Mouse (Mus musculus) heart, postnatal 14 days (tissue): Measurements from ENCODE around the gene Dad1. TPM values are rescaled to one million over a fixed set of nuclear protein-coding genes. Genes with fewer than 3 reads are reported as not detected.

ENCODE experiments used
- DNase-seq, 2 experiments: peaks; one replicate each; pipeline ENCODE4 v3.0.0; 2021 to 2022
- intact Hi-C: fragments of 180-260 bp; cut with DNase I; formaldehyde crosslinking; loops from one replicate; pipeline ENCODE4 v1.15.1; 2025
- long read RNA-seq, 2 experiments: library from polyadenylated mRNA; stranded (forward); transcript quantifications; one replicate each; pipeline ENCODE4 v2.0.0; 2021
- total RNA-seq, 2 experiments: library from RNA; stranded (reverse); gene quantifications; 2 replicates each; pipeline ENCODE4 v1.2.3; 2021

Dad1 gene
- total RNA-seq, result 100 to 1,000 TPM; 104 TPM
- long read RNA-seq, experiment 1, transcript Dad1-201 (3 exons, 878 nt), result major isoform, 118 of 119 reads
- long read RNA-seq, experiment 1, partial matches to known transcripts, result 0 of 119 reads
- long read RNA-seq, experiment 1, other reads (novel, unspliced or antisense), result 1 of 119 reads
- long read RNA-seq, experiment 2, transcript Dad1-201 (3 exons, 878 nt), result major isoform, 101 of 102 reads
- long read RNA-seq, experiment 2, partial matches to known transcripts, result 0 of 102 reads
- long read RNA-seq, experiment 2, other reads (novel, unspliced or antisense), result 1 of 102 reads

DNA sequence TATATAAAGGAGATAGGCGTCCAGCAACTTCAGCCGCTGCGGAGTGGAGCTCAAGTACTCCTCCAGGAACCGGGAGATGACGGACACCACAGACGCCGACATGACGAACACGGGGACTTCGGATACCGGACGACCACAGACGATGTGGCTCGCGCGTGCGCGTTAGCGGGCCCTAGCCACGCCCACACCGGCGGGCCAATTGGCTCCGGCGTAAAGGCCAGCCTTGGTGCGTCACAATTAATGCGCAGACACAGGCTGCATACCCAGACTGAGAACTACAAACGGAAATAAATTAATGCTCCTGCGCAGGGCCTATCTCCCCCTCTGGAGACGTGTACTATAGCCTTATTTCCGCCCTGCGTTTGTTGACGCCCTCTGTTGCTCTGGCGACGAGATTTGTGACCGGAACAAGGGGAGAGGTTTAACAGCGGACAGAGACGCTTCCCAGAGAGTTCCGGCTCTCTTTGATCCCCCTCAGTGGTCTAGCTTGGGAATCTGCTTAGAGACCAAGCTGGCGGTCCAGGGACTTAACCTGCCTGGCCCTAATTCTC lies at the start of gene Dad1, which contains the start of gene Abhd4:
Dad1 (minus strand) TSS at position 364 of the 551 bp plus-strand sequence.
Abhd4 (plus strand) TSS at position 448 of the 551 bp plus-strand sequence.
- peak; percentile 99 for DNase-seq
- intact Hi-C loops, result loop anchor here (5.0 to 10.0 kb wide), 3 partner anchors 108 to 838 kb away; partner anchors contain the start of genes Oxa1l, Prmt5, Thtpa and Zfhx2

DNA sequence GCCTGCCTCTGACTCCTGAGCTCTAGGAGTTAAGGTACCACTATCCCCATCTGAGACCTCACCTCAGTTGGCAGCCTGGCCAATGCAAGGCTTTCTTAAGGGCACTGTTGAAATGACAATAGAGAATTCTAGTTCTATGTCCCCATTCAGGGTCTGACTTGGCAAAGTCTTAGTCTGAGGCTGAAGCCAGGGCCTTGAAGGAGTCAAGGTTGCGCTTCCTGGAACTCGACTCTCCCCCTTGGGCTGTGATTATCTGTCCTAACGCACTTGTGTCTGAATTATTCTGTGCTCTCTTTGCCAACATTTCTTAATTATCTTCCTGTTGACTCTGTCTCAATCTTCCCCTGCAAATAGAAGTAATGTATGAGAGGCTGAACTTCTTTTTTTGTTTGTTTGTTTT lies 46.8 kb upstream of the Dad1 start:
- intact Hi-C loops, result no loop called here
- no peak for DNase-seq

DNA sequence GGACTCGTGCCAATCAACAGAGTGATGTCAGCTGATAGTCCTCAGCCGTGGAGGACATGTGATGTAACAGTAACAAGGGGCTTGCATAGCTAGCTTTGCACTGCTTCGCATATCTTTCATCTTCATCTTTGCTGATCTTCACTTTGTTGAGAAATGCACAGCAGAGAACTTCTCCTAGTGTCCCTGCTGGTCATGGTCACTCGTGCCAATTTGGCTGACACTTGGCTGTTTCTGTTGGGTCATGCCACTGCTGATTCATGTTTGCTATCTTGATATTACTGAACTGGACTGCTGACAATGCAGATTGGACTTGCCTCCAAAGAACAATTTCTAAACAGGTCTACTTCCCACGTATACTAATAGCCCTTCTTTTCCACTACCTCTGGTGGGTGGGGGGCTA lies 46.2 kb upstream of the Dad1 start:
- intact Hi-C loops, result no loop called here
- DNase-seq, result no peak

DNA sequence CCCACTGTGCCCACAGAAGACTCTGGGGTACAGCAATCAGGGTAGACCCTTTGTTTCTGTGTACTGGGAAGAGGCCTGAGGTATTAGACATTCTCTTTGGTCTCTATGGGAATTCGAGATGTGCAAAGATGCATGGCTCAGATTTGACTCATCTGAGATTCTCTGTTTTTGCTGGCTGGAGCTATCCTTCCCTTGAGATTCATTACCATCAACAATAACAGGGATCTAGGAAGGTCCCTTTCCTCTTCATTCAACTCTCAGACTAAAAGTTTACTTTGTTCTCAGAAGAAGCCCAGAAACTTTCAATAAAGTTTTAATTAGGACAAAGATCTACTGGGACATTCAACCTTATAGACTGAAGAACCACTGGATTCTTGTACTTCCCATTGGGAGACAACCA lies 30.9 kb upstream of the Dad1 start, which contains the start of gene Olfr49:
Olfr49 (minus strand) TSS at position 101 of the 400 bp plus-strand sequence.
- intact Hi-C loops, result no loop called here
- no peak for DNase-seq

DNA sequence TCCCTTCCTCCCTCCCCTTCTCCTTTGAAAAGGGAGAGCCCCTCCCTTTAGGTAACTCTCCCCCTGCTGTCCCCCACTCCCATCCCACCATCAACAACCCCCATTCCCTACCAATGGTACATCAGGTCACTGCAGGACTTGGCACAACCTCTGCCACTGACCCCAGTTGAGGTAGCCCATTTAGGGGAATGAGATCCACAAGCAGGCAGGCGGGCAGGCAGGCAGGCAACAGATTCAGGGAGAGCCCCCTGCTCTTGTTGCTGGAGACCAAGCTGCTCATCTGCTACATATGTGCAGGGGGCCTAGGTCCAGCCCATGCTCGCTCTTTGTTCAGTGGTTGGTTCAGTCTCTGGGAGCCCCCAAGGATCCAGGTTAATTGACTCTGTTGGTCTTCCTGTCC lies 22.5 kb upstream of the Dad1 start:
- intact Hi-C loops, result no loop called here
- no peak for DNase-seq

DNA sequence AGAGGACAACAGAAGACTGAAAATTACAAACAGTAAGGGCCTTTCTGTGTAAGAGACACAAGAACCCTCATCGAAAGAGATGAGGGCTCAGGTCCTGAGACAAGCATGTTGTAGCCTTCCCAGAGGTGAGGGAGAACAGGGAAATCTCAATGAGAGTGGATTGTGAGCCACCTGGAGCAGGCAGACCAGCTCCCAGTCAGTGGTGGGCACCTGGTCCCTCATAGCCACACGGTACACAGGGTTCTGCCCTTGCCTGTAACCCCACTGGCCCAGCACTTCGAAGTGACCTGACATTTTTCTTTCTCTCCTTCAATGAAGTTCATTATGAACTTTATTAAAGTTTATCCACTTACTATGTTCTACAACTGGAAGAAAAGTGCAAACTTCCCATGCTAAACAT lies 18.8 kb upstream of the Dad1 start:
- intact Hi-C loops, result no loop called here
- DNase-seq, result no peak

DNA sequence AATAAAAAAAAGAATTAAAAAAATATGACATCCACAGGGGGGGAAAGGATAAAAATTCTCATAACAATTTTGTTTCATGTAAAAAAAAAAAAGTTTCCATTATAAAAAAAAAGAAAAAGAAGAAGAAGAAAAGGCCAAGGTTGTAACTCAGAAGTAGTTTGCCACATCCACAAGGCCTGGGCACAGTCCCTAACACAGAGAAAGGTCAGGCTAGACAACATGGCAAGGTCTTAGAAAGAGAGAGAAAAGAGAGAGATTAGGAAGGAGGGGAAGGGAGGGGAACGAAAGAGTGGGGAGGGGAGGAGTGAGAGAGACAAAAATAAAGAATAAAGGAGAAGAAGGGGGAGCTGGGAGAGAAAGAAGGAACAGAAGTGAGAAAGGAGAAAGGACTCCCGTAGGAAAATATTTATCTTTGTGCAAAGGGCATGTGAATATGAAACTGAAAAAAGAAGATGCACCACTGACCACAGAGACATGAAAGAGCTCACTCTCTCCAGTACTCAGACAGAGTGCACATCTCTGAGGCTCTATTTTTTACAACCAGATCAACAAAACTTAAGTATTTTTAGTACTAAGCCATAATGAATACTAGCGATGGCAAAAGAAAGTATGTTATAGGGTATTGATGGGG lies 18.2 kb upstream of the Dad1 start:
- no peak for DNase-seq
- intact Hi-C loops, result no loop called here

DNA sequence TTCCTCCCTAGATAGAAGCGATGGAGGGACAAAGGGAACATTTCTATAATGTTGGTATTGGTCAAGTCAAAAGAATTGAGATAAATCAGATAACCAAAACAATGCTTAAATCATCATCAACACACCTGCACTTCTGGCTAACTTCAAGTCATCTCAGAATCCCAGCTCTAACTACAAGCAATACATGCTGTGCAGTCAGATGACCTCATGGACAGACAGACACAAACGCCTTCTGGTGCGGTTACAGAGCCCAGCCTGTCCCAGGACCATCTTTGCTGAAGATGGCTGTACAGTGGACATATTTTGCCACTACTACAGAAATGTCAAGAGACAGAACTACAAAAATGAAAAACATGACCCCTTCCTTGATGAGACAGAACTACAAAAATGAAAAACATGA lies 16.5 kb upstream of the Dad1 start:
- no peak for DNase-seq
- intact Hi-C loops, result no loop called here

DNA sequence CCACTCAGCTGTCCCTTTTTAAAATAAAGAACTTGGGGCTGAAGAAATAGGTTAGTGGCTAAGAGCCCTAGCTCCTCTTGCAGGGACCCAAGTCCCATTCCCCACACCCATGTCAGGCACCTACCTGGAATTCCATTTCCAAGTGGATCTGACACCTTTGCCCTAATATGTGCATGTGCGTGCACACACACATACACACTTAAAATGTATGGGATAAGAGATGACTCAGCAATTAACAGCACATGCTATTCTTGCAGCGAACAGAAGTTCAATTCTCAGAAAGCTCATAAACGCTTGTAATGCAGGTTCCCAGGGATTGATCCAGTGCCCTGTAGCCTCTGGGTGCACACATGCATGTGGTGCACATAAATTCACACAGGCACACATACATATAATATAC lies 15.7 kb upstream of the Dad1 start:
- intact Hi-C loops, result no loop called here

DNA sequence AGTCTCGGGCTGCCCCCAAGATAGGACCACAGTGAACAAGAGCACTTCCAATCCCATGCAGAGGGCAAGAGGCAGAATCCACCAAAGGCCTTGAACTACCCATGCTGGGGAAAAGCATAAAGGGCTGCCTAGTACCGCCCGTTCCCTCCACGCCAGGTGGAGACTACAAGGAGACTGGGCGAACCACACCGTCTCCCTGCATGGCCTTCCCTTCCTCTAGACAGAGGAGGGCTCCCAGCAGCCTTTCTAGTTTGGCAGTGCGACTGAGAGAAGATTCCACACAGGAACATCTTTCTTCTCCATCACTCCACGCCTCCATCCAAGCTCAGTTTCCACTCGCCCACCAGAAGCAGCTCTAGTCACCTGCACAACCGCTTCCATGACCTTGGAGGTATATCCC lies 14.1 kb upstream of the Dad1 start:
- intact Hi-C loops, result no loop called here

More for the DNA sequence above, 15.7 kb upstream of the Dad1 start:
- DNase-seq, result no peak

DNA sequence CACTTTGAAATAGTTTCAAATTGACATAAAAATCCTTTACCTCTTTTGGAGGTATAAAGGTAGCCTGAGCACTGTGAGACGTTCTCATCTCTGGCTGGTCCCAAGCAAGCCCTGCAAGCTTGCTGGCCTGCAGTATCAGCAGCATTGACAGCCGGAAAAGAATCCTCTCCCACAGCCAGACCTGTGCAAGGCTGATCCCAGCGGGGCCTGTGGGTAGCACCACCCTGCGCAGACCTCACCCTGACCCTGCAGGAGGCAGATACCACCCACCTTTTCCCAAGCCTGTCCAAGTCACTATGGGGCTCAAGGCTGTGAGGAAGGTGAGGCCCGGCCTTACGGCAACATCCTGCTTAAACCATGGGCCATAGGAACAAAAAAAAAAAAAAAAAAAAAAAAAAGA lies 12.0 kb upstream of the Dad1 start:
- intact Hi-C loops, result no loop called here
- no peak for DNase-seq

More for the DNA sequence above, 14.1 kb upstream of the Dad1 start:
- DNase-seq, result no peak

DNA sequence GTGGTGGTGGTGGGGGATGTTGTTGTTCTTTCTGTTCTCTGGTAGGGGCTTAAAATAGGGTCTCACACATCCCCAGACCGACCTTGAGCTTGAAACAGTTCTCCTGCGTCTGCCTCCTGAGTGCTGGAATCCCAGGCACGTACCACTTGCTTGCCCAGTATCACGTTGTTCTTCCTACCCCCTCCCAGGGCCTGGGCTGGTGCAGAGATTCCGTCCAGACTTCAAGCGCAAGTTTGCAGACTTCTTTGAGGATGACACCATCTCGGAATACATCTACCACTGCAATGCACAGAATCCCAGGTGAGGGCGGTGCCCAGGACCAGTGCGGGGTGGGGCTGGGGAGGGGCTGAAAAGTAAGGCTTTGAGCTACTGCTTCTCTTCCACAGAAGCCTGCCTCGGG lies 11.2 kb upstream of the Dad1 start:
- DNase-seq, result no peak
- intact Hi-C loops, result no loop called here

DNA sequence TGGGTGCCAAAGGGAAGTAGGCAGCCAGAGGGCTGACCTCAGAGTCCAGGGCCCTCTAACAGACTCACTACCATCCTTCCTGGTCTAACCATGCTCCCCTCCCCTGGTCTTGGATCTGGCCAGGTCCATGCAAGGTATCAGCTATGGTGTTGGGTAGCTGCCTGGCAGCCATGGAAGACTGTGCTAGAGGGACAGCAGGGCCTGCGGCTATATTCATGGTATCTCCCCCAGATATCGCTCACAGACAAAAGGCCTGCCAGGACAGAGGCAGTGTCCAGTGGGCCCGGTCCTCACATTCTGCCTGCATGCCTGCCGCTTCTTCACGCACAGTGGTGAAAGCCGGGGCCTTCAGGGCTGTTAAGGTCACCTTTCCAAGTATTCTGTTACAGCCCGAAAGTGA lies 10.3 kb upstream of the Dad1 start:
- intact Hi-C loops, result no loop called here
- no peak for DNase-seq

DNA sequence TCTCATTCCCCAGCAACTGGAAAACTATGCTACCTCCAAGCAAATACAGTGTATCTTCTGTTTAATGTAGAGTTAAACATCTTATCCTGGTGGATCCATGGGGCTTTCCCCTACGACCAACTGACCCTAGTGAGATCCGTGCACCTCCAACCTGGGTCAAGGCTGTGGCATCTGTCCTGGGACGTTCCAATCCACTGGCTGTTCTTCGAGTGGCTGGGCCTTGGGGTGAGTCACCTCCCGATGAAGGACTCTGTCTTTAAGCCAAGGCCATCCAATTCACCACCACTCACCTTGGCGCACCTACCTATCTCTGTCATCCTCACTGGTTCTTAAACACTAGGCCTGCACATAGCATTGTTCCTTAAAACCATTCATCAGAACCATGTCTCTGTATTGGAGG lies 9.2 kb upstream of the Dad1 start:
- no peak for DNase-seq
- intact Hi-C loops, result no loop called here

DNA sequence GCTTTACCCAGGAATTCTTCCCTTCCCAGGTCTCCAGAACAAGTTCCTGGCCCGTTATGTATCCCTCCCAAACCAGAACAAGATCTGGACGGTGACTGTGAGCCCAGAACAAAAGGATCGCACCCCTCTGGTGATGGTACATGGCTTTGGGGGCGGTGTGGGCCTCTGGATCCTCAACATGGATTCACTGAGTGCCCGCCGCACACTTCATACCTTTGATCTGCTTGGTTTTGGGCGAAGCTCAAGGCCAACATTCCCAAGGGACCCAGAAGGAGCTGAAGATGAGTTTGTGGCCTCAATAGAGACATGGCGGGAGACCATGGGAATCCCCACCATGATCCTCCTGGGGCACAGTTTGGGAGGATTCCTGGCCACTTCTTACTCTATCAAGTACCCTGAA lies 8.7 kb upstream of the Dad1 start:
- intact Hi-C loops, result no loop called here
- no peak for DNase-seq

DNA sequence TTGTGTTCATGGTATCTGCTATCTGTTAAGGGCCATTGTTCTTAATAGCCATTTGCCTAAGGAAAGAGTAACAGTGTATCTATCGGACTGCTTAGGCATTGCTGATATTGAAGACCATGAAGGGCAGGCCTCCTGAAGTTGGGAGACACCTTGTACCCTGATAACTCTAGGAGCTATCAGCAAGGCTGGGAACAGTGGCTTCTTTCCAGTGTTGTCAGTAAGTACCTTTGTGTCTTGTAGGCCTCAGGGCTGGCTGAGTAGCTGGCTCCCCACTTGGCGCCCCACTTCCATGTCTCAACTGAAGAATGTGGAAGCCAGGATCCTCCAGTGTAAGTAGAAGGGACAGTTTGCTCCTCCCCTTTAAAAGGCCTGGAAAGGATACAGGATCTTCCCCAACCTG lies 7.5 kb upstream of the Dad1 start:
- intact Hi-C loops, result no loop called here
- DNase-seq, result no peak

DNA sequence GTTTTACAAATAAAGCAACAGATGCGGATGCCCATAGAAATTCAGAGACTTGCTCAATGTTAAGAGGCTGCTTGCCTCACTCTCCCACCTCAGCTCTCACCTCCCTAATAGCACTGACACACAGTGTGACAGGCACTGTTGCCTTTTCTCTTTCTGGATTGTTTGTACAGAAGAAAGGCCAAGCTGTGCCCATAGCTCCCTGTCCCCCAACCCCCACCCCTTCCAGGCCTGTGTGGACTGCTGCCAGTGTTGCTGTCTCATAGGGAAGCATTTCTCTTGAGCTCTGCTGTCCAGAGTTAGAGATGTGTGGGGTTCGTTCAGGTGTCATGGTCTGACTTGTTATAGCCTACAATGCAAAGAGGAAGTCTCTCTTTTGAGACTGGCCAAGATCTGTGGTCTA lies 6.3 kb upstream of the Dad1 start:
- intact Hi-C loops, result no loop called here

DNA sequence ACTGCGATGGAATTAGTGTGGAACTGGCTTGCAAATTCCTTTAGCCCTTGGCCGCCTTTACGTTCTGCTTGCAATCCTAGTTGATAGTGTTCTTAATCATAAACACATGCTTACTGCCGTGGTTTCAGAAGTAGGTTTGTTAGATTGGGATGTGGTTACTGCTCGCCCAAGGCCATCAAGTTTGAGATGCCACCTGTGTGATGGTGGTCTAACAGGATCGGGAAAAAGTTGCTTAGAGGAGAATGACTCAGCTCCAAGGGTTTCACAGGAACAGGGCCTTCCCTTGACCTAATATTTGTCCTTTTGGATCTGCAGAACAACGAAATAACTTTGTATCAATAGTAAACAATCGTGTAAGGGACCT lies 5.8 kb upstream of the Dad1 start:
- intact Hi-C loops, result loop anchor here (10.0 kb wide), 1 partner anchor 255 kb away; the partner anchor contains the start of gene Prmt5

More for the DNA sequence above, 6.3 kb upstream of the Dad1 start:
- DNase-seq, result peak in 1 of 2 experiments; percentile 17

DNA sequence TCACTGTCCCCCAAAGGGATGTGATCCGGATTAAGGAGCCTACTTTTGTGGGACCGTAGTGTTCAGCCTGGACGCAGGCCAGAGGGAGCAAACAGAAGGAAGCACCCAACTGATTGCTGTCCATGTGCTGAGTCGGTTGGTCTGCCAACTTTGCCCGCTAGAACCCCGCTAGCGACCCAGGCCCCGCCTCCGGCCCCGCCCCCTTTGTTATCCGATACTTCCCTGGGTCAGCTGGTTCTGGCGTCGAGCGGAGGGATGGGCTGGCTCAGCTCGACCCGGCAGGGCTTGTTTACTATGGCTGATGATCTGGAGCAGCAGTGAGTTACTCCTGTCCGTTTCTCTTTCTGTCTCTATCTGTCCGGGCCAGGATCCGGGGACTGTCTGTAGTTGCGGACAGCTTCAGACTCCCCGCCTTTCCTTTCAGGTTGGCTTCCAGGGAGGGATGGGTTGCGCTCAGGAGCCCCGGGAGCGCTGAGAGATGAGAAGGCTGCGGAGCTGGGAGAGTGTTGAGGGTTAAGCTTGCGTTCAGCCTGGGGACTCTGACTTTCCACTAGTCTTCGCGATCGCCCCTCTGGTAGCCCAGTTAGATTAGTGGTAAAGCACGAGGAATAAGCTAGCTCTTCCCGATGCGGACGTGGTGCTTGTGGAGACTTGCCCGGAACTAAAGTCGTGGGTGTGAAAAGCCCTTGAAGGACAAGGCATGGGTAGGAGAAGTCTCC lies 5.3 kb upstream of the Dad1 start:
- peak; percentile 95 to 96 for DNase-seq
- intact Hi-C loops, result loop anchor here (10.0 kb wide), 1 partner anchor 256 kb away; the partner anchor contains the start of gene Prmt5

More for the DNA sequence above, 5.8 kb upstream of the Dad1 start:
- no peak for DNase-seq

DNA sequence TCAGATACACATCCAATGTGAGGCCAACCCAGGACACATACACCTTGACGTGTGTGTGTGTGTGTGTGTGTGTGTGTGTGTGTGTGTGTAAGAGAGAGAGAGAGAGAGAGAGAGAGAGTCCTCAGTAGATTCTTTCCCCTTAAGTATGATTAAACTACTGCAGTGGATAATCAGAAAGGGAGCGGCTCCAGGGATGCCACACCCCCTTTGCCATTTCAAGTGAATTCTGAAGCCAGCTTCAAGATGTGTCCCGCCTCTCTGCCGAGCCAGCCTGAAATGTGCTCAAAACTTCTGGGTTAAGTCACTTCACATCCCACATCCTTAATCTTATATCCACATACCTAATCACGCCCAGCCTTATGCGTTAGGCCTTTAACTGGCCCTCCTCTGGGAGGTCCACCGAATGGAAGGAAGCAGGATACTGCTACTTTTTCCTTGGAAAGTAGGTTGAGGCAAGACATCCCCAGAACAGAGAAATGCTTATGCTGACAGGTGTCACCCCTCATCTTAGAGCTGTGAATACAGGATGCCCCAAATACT lies 4.3 kb upstream of the Dad1 start:
- intact Hi-C loops, result loop anchor here (10.0 kb wide), 1 partner anchor 257 kb away; the partner anchor contains the start of gene Prmt5
- DNase-seq, result no peak
